Mouse (Mus musculus): ENCODE measurements around the gene Kcnn1.

The Kcnn1 gene

GRCm38 (mm10) chr8:70816679-70817078, 46.4 kb downstream of the Kcnn1 start:
- DNase-seq (ENCODE audit: low spot score), result no peak

- no peak for DNase-seq (ENCODE audit: low spot score)
Measured at GRCm38 (mm10) chr8:70812885-70813284, 50.2 kb downstream of the Kcnn1 start.

- DNase-seq (ENCODE audit: low spot score), result no peak
Measured at GRCm38 (mm10) chr8:70812055-70812454, 51.0 kb downstream of the Kcnn1 start.

- no peak for DNase-seq (ENCODE audit: low spot score)
Measured at GRCm38 (mm10) chr8:70810962-70811680, 51.9 kb downstream of the Kcnn1 start.

DNA sequence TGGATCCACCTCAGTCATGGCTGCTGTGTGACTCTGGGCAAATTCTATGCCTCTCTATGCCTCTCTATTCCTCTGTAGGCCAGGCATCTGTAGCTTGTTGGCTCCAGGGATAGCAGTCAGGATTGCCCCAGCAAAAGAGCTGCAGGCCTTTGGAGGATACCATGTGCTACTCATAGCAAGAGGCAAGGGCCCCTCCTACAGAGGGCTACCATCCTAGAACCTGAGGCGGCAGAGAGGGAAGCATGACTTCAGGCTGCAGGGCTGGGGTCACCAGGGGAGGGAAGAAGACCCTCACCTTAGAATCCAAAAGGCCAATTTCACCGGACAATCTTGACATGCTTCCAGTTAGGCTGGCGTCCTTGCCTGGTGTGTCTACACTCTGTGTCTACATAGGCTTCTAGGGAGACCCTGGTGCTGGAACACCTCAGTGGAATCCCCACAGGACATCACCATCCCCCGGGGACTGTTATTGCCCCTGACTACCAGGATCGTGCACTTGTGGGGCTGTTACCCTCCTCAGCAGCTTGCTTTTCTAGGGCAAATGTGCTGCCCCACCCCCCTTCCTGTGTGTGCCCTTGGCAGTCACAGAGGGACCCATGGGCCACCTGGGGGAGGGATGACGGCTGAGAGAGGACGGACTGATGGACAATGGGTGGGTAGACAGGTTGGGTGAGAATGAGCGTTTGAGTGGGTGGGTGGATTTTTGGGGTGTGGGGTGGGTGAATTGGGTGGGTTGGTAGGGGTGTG, 53.9 kb downstream of the Kcnn1 start:
- no peak for DNase-seq (ENCODE audit: low spot score)

DNA sequence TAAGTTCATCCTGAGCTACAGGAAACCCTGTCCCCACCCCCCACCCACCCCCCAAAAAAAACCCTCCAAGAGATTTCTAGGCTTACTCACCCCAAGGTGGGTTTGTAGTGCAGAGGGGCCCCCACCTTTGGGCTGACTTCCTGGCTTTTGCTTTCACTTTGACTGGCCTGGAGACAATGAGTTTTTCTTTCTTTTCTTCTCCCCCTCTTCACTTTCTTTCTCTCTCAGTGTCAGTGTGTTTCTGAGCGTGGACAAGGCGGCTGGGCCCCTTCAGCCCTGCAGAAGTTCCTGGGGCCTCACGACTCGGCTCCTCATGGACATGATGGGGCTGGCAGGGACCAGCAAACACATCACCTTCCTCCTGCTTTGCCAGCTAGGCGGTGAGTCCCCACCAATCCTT, 54.8 kb downstream of the Kcnn1 start, which contains the start of gene Il12rb1:
Il12rb1 (plus strand) TSS at position 211 of the 400 bp plus-strand sequence.
- no peak for DNase-seq (ENCODE audit: low spot score)

- no peak for DNase-seq (ENCODE audit: low spot score)
Measured at GRCm38 (mm10) chr8:70807304-70807703, 55.8 kb downstream of the Kcnn1 start.

- no peak for DNase-seq (ENCODE audit: low spot score)
Measured at GRCm38 (mm10) chr8:70806541-70806940, 56.5 kb downstream of the Kcnn1 start.

GRCm38 (mm10) chr8:70804481-70805206, 58.4 kb downstream of the Kcnn1 start, which contains the start of gene Mast3:
Gene Mast3 (minus strand): TSS chr8:70805054.
- DNase-seq (ENCODE audit: low spot score), result peak; percentile 84

GRCm38 (mm10) chr8:70803761-70804480, 59.1 kb downstream of the Kcnn1 start:
- DNase-seq (ENCODE audit: low spot score), result no peak

GRCm38 (mm10) chr8:70802786-70803510, 60.1 kb downstream of the Kcnn1 start:
- DNase-seq (ENCODE audit: low spot score), result no peak

GRCm38 (mm10) chr8:70801830-70802229, 61.2 kb downstream of the Kcnn1 start:
- DNase-seq (ENCODE audit: low spot score), result no peak

DNA sequence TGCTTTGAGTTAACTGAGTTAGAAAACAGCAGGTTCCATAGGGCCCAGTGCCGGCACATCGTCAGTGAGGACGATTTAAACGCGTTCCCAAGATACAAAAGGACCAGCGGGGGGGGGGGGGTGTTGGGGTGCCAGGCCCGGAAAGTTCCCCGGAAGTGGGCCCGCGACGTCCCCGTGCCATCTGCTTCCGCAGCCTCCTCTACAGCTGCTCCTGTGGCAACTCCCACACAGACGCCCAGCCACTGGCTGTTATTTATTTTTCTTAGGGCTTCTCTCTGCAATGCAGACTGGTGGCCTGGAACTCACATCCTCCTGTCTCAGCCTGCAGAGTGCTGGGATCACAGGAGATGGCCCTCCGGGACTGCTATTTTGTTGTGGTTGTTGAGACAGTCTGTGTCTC, 61.9 kb downstream of the Kcnn1 start:
- DNase-seq (ENCODE audit: low spot score), result no peak

DNA sequence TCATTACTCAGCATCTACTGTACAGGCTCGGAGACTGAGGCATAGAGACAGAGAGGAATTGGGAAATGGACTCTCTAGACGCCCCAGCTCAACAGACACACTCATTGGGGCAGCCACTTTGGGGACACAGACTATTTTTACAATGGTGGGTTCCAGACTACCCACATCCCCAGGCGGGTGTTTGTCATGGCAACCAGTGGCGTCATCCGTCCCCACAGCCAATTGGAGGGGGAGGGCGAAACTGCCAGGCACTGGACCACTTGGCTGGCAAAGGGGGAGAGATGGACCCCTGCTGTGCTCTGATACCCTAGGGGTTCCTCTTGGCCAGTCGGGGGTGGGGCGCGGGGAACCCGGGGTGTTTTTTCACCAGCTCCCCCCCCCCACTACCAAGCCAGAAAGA, 62.4 kb downstream of the Kcnn1 start:
- no peak for DNase-seq (ENCODE audit: low spot score)

DNA sequence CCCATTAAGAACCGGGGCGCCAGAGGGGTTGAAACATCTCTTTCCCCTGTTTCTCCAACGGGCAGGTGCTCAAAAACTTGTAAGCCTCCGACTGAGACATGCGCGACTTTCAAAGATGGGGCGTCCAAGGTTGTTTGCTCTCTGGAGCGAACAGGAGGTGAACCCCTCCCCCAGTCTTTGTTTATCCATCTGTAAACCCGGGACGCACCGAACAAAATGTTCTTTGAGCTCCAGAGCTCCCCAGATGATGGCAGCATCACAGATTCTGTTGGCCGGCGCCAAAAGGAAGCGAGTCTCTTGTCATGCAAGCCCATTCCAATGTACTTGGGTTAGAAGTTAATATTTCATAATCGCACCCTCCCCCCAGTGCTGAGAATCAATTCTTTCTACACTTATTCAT, 64.8 kb downstream of the Kcnn1 start:
- no peak for DNase-seq (ENCODE audit: low spot score)

DNA sequence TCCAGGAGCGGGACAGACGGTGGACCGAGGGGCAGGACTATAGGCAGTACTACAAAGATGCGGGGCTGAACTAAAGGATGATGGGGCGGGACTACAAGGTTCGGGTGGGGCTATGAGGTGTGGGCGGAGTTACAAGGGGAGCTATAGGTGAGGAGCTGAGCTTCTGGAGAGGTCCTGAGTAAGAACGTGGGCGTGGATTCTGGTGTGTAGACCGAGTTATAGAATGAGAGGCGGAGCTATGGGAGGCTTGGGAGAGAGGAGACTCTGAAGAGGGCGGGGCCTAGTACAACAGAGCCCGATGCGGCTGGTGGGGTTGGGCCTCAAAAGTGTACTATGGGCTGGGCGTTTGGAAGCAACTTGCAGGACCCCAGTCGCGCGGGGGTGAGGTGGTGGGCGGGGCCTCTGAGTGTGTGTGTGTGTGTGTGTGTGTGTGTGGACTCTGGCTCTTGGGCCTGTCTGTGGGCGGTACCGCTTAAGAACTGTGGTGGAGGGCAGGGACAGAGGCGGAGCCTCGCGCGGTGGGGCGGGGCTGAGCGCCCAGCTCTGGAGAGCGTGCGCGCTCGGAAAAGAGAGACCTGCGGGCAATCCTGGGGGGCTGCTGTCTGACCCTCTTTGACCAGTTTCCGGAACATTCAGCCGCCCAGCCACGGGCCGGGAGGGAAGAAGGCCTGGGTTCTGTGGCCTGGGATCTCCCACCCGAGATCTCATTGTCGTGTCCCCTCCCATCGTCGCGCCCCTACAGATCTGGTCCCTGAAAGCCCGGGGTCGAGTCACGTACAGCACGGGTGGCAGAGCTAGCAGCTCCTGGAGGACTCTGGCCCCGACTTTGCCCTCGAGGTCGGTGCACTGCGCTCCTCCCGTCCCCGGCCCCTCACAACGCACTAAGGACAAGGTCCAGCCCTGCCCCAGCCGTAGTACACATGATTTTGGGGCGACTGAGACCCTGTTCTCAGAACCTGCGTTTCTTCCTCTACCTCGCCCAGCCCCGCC, 65.7 kb downstream of the Kcnn1 start:
- DNase-seq (ENCODE audit: low spot score), result peak; percentile 90

DNA sequence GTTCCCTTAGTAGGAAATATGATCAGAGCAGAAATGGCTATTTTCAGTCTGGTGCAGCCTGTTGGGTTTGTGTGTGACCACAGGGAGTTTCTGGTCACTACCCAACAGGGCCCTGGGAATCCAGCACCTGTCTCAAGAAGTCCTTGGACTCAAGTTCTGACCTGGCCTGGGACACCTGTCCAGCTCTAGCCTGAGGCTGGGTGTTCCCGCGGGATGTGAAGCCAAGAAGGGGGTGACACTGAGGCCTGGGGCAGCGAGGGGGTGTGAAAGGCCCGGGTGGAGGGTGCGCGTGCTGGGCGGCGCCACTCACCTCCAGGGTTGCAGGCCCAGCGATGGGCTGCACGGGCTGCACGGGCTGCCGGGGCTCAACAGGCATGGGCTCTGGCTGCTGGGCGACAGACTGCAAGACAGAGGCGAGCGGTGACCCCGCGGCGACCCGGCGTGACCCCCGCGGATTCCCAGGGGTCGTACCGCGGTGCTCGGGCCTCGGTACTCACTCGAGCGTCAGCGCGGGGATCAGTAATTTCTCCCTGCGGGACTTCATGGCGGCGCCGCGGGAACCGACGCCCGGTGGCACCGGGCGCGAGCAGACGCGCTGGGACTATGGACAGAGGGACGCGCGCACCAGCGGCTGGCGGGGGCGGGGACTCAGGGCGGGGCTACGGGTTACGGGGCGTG, 66.5 kb downstream of the Kcnn1 start:
- DNase-seq (ENCODE audit: low spot score), result no peak

DNA sequence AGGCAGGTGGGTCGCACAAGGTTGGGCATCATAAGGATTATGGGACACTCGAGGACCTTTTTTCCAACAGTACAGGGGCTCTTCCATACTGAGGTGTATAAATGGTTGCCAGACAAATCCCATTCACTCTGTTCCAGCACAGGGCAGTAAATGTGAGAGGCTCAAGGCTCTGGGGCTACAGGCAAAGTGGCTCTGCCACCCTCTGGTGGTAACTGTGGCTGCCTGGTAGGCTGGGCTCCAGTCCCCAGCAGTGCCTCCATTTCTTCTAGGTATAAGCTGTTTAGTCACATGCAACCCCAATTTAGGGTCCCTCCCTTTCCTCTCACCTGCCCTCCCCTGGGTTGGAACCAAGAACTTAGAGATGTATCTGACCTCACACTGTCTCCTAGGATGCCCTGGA, 67.7 kb downstream of the Kcnn1 start:
- no peak for DNase-seq (ENCODE audit: low spot score)

DNA sequence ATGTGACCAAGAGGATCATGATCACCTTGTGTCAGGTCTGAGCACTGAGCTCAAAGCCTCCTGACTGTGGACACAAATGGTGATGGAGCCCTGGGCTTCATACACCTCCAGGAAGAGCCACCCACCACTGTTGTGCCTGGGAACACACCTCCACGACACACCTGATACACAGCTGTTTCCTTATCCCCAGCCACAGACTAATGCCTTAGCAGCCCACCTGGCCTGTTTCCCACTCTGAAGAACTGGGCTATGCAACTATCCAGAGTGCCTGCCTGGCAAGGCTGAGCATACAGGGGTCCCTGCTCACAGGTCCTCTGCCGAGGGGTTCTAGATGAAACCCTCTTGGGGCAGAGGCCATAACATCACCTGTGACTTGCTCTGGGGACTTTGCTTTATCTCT, 68.8 kb downstream of the Kcnn1 start:
- no peak for DNase-seq (ENCODE audit: low spot score)

GRCm38 (mm10) chr8:70792700-70793099, 70.4 kb downstream of the Kcnn1 start:
- DNase-seq (ENCODE audit: low spot score), result no peak
